Mouse (Mus musculus): ENCODE measurements around the gene Hhat. TPM values are rescaled to one million over a fixed set of nuclear protein-coding genes. Genes with fewer than 3 reads are reported as not detected.
A peak's percentile ranks its signal among the peaks of the same experiment; 100 is the strongest.

The Hhat gene
- polyA plus RNA-seq, 1 experiment from 2014 or later: 9.0 TPM

DNA sequence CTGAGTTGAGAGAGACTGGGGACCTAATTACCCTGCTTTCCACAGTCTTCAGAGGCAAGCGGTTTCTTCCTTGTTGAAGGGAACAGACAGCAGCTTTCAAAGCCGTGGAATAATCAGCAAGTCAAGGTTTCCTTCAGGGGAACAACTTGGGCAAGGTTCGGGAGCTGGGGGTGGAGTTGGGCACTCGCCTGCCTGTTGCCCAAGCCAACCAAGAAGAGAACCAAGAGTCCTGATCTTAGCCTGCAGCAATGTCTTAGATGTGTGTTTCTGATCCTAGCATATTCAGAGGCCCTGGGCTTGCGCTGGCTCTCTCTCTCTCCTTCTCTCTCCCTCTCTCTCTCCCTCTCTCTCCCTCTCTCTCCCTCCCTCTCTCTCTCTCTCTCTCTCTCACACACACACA, 93.8 kb downstream of the Hhat start:
- 54% methylated on average over 5 of the region's 5 CpGs for WGBS
- H3K9ac ChIP-seq: no peak overlapping the region
- no peaks in the 10 kb centered on the region for H3K27me3 ChIP-seq
- H3K4me2 ChIP-seq: no peak overlapping the region
- H3K9me3 ChIP-seq: no peaks in the 10 kb centered on the region
- H3K4me3 ChIP-seq: no peak overlapping the region
- no peak overlapping the region for H3K27ac ChIP-seq
- no peak for ATAC-seq (ENCODE audit: insufficient number of reproducible peaks, insufficient read depth, low FRiP score, low TSS enrichment, low read depth)
- no peaks in the 10 kb centered on the region for H3K4me1 ChIP-seq
- 0 out of 2 replicates have a peak, but pooled peaks cover 5% of the 10 kb centered on the region for H3K36me3 ChIP-seq

DNA sequence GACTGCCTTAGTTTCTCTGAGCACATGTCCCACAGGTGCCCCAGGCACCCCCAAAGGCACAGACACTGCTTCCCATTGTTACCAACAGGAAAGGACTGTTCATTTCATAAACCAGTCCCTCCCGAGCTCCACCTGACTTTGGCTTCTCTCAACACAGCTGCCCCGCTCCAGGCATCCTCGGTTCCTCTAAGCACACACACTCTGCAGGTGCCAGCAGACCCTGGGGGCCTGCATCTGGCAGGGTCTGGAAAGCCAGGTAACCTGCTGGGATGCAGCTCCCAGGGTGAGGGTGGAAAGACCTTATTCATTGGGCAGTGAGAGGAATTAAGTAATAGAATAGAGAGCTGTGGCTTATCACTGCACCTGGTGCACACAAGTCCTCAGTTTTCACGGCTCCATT, 107.4 kb downstream of the Hhat start:
- WGBS: 46% methylated on average over 4 of the region's 4 CpGs
- Histone ChIP-seq H3K27me3 (no peaks in the 10 kb centered on the region), H3K4me1 (0 out of 2 replicates have a peak, but pooled peaks cover 3% of the 10 kb centered on the region), H3K27ac (no peak overlapping the region), H3K4me2 (no peak overlapping the region), H3K36me3 (0 out of 2 replicates have a peak, but pooled peaks cover 9% of the 10 kb centered on the region), H3K4me3 (no peak overlapping the region), H3K9me3 (0 out of 2 replicates have a peak, but pooled peaks cover 3% of the 10 kb centered on the region), H3K9ac (no peak overlapping the region)
- 0 out of 2 replicates have a peak, but pooled peaks have one; percentile 15 for ATAC-seq (ENCODE audit: insufficient number of reproducible peaks, insufficient read depth, low FRiP score, low TSS enrichment, low read depth)

DNA sequence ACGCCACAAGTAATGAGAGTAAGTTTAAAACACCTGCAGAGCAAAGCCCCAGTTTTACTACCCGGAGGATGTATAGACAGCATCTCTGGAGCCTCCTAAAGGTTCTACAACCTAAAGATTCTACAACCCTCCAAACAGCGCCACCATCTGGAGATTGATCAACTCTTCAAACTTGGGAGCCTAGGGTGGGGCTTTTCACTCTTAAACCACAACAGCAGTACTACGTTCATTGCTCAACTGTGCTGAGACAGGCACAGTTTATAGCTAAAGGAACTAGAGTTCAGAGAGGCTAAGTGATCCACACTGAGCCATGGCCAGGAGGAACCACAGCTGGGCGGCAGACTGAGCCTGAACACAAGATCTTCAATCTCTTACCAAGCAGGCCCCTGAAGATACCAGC, 107.9 kb downstream of the Hhat start:
- no peak for ATAC-seq (ENCODE audit: insufficient number of reproducible peaks, insufficient read depth, low FRiP score, low TSS enrichment, low read depth)
- 76% methylated on average over 5 of the region's 5 CpGs for WGBS

GRCm38 (mm10) chr1:192661612-192662011, 109.4 kb downstream of the Hhat start:
- no peak for ATAC-seq (ENCODE audit: insufficient number of reproducible peaks, insufficient read depth, low FRiP score, low TSS enrichment, low read depth)
- Histone ChIP-seq H3K4me2 (no peak overlapping the region), H3K27ac (no peak overlapping the region), H3K4me1 (0 out of 2 replicates have a peak, but pooled peaks cover 3% of the 10 kb centered on the region), H3K27me3 (no peaks in the 10 kb centered on the region), H3K9ac (no peak overlapping the region), H3K36me3 (0 out of 2 replicates have a peak, but pooled peaks cover 9% of the 10 kb centered on the region), H3K4me3 (no peak overlapping the region), H3K9me3 (0 out of 2 replicates have a peak, but pooled peaks cover 3% of the 10 kb centered on the region)

More for the DNA sequence above, 107.9 kb downstream of the Hhat start:
- Histone ChIP-seq H3K9me3 (0 out of 2 replicates have a peak, but pooled peaks cover 3% of the 10 kb centered on the region), H3K4me2 (no peak overlapping the region), H3K27ac (no peak overlapping the region), H3K4me3 (no peak overlapping the region), H3K36me3 (0 out of 2 replicates have a peak, but pooled peaks cover 9% of the 10 kb centered on the region), H3K9ac (no peak overlapping the region), H3K4me1 (0 out of 2 replicates have a peak, but pooled peaks cover 3% of the 10 kb centered on the region), H3K27me3 (no peaks in the 10 kb centered on the region)

DNA sequence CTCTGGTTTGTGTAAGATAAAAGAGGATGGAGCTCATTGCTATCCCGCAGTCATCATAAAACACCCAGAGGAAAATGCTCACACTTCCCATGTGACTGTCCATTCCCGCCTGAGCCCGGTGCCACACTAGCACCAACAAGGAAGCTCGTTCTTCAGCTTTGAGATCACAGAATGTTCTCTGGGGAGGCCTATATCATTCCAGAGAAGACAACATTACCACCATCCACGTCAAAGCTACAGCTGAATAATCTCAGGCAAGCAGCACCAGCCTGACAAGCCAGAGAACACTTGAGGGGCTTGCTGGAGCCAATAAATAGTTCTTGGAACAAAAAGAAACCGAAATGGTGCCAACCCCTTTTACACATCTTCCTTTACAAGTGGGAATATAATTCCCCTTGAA, 113.6 kb downstream of the Hhat start:
- WGBS: 84% methylated on average over 6 of the region's 6 CpGs
- no peak overlapping the region for H3K4me2 ChIP-seq
- H3K27ac ChIP-seq: no peak overlapping the region
- no peaks in the 10 kb centered on the region for H3K4me1 ChIP-seq
- no peak overlapping the region for H3K4me3 ChIP-seq
- ATAC-seq (ENCODE audit: insufficient number of reproducible peaks, insufficient read depth, low FRiP score, low TSS enrichment, low read depth): no peak
- H3K9me3 ChIP-seq: 0 out of 2 replicates have a peak, but pooled peaks cover 3% of the 10 kb centered on the region
- no peak overlapping the region for H3K9ac ChIP-seq
- 0 out of 2 replicates have a peak, but pooled peaks cover 9% of the 10 kb centered on the region for H3K36me3 ChIP-seq
- no peaks in the 10 kb centered on the region for H3K27me3 ChIP-seq

DNA sequence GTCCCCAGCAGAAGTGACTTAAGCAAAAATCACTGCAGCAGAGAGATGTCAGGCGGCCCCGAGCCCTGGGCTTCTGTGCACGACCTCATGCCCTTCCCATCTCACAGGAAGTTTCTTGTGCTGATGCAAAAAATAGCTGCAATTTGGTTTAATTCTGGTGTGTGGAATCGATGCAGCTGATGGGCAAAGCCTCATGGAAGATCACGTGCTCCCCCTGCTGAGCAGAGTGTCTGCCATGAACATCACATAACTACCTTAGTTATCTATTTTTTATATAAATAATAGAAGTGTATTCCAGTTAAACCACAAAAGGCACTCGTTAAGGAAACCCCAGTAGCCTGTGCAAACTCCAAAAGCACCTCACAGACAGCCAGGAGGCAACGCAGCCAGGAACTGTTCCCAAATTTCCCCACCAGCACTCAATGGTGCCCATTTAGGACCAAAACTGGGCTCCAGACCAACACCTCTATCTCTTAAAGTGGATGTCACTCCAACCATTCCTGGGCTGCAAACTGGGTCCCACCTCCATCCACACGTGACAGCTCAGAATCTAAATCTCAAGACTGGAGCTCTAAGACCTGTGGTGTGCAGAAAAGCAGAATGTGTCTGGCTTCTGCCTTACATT, 118.9 kb downstream of the Hhat start:
- Histone ChIP-seq H3K36me3 (no peaks in the 10 kb centered on the region), H3K9me3 (no peaks in the 10 kb centered on the region), H3K4me1 (peaks cover 9% of the 10 kb centered on the region), H3K27me3 (no peaks in the 10 kb centered on the region), H3K4me2 (no peak overlapping the region), H3K27ac (no peak overlapping the region), H3K4me3 (no peak overlapping the region), H3K9ac (no peak overlapping the region)
- 54% methylated on average over 8 of the region's 8 CpGs for WGBS
- ATAC-seq (ENCODE audit: insufficient number of reproducible peaks, insufficient read depth, low FRiP score, low TSS enrichment, low read depth): no peak

DNA sequence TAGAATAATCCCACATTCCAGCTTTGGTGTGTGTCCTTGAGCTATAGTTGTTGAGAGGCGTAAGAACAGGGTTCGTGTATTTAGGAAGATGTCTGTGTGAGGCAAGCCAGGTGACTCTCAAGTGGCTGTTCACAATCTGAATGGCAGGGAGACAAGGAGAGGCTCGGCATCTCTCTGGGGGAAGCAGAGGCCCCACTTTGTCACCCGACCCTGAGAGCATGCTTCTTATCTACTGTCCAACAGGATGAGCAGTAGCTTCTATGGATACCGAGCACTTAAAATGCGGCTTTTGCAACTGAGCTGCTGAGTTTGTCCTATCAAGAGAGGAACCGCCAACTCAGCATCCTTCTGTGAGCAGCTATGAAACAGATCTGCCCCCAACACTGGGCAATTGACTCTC, 120.4 kb downstream of the Hhat start:
- Histone ChIP-seq H3K4me1 (peaks cover 14% of the 10 kb centered on the region), H3K4me2 (no peak overlapping the region), H3K9me3 (no peaks in the 10 kb centered on the region), H3K4me3 (no peak overlapping the region), H3K36me3 (no peaks in the 10 kb centered on the region), H3K9ac (no peak overlapping the region), H3K27ac (no peak overlapping the region), H3K27me3 (no peaks in the 10 kb centered on the region)
- WGBS: 77% methylated on average over 7 of the region's 7 CpGs
- no peak for ATAC-seq (ENCODE audit: insufficient number of reproducible peaks, insufficient read depth, low FRiP score, low TSS enrichment, low read depth)

DNA sequence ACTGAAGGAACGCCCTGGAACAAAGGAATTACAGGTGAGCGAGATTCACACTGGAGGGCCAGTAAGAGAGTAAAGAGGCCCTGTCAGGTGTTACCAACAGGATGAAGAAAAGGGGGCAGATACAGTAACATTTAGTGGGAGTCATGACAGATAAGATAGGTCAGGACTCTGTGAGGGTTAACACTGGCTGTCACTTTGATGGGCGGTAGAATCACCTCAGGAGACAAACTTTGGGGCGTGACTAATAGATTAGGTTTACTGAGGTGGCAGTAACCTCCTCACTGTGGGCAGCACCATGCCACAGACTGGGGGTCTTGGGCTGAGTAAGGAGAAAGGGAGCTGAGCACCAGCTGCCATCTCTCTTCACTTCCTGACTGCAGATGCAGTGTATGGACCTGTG, 121.0 kb downstream of the Hhat start:
- H3K9ac ChIP-seq: no peak overlapping the region
- 83% methylated on average over 4 of the region's 4 CpGs for WGBS

DNA sequence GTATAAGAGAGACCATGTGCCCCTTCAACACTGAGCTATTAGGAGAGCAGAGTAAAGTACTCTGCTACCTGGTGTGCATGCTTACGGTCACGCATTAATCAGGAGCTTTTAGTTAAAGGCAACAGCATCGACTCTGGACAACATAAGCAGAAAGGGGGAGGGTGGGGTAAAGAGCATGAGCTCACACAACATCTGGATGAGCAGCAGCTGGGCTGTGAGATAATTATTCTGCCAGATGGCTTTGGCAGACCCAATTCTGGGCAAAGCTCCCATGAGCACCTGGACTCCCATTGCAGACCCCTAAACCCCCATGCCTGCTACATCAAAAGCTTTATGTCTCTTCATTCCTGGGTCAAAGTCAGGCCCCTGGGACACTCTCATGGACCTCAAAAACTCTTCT, 121.8 kb downstream of the Hhat start:
- H3K27ac ChIP-seq: no peak overlapping the region
- no peak overlapping the region for H3K9ac ChIP-seq
- ATAC-seq (ENCODE audit: insufficient number of reproducible peaks, insufficient read depth, low FRiP score, low TSS enrichment, low read depth): no peak
- WGBS: 49% methylated on average over 3 of the region's 3 CpGs
- no peaks in the 10 kb centered on the region for H3K27me3 ChIP-seq
- no peaks in the 10 kb centered on the region for H3K36me3 ChIP-seq
- H3K4me3 ChIP-seq: no peak overlapping the region
- no peak overlapping the region for H3K4me2 ChIP-seq
- H3K9me3 ChIP-seq: no peaks in the 10 kb centered on the region
- H3K4me1 ChIP-seq: peaks cover 14% of the 10 kb centered on the region

More for the DNA sequence above, 121.0 kb downstream of the Hhat start:
- no peak for ATAC-seq (ENCODE audit: insufficient number of reproducible peaks, insufficient read depth, low FRiP score, low TSS enrichment, low read depth)
- Histone ChIP-seq H3K27ac (no peak overlapping the region), H3K36me3 (no peaks in the 10 kb centered on the region), H3K9me3 (no peaks in the 10 kb centered on the region), H3K4me1 (peaks cover 14% of the 10 kb centered on the region), H3K4me2 (no peak overlapping the region), H3K27me3 (no peaks in the 10 kb centered on the region), H3K4me3 (no peak overlapping the region)

DNA sequence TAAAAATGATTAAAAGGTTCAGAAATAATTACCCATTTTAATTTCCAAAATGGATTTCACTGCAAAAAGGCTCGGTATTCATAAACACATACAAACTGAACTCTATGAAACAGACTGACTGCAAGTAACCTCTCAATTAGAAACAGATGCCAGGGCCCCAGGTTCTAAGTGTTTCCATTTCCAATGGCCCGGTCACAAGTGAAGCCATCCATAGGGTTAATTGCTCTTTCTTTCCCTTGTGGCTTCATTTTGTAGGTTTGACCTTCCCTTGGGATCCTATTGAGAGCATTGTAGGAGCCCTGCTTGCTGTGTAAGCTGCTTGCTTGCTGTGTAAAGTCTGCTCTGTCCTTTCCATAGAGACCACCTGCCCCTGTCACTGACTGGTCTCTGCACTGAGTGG, 123.7 kb downstream of the Hhat start:
- no peak overlapping the region for H3K4me2 ChIP-seq
- H3K4me3 ChIP-seq: no peak overlapping the region
- H3K27ac ChIP-seq: no peak overlapping the region
- 23% methylated on average over 2 of the region's 2 CpGs for WGBS
- H3K9ac ChIP-seq: no peak overlapping the region
- no peak for ATAC-seq (ENCODE audit: insufficient number of reproducible peaks, insufficient read depth, low FRiP score, low TSS enrichment, low read depth)
- H3K36me3 ChIP-seq: no peaks in the 10 kb centered on the region
- H3K4me1 ChIP-seq: peaks cover 14% of the 10 kb centered on the region
- H3K27me3 ChIP-seq: no peaks in the 10 kb centered on the region
- no peaks in the 10 kb centered on the region for H3K9me3 ChIP-seq

DNA sequence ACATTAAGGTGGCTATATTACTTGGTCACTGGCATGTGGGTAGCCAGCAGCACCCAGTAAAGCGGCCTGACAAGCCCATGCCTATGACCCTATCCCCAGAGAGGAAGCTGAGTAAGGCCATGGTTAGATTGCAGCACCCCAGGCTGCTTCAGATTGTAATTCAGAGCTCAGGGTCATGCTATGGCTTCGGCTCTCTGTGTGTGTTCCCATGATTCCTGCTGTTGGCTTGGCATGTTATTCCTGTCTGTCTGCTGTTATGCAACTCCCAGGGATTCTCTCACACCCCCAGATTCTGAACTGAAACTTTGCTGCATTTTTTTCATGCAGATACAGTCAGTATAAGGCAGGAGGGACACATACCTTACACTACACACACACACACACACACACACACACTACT, 128.9 kb downstream of the Hhat start:
- WGBS: 82% methylated on average over 2 of the region's 2 CpGs
- H3K9ac ChIP-seq: no peak overlapping the region
- H3K36me3 ChIP-seq: no peaks in the 10 kb centered on the region
- no peak overlapping the region for H3K4me3 ChIP-seq
- H3K4me2 ChIP-seq: no peak overlapping the region
- no peak for ATAC-seq (ENCODE audit: insufficient number of reproducible peaks, insufficient read depth, low FRiP score, low TSS enrichment, low read depth)
- no peaks in the 10 kb centered on the region for H3K9me3 ChIP-seq
- H3K27ac ChIP-seq: no peak overlapping the region
- no peaks in the 10 kb centered on the region for H3K27me3 ChIP-seq
- peaks cover 5% of the 10 kb centered on the region; the same call in 1 of the 2 replicates for H3K4me1 ChIP-seq

DNA sequence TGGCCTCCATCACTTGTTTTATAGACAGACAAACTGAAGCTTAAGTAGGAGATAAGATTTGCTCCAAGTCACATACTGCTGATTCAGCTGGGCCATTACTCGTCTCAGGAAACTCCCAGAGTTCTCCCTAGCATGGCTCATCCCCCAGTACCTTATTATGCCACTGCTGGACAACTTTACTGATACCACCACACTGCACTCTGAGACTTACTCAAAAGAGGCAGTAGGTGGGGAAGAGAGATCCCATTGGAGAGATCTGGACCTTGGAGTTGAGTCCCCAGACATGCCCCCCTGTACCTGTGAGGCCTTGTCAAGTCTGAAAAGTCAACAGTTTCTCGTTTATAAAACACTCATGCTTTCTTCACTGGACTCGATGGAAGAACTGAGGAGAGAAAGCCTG, 131.8 kb downstream of the Hhat start:
- 73% methylated on average over 3 of the region's 3 CpGs for WGBS
- Histone ChIP-seq H3K9me3 (peaks cover 4% of the 10 kb centered on the region; the same call in 1 of the 2 replicates), H3K27me3 (no peaks in the 10 kb centered on the region), H3K4me2 (no peak overlapping the region), H3K9ac (no peak overlapping the region), H3K27ac (no peak overlapping the region), H3K4me3 (no peak overlapping the region), H3K4me1 (no peaks in the 10 kb centered on the region), H3K36me3 (no peaks in the 10 kb centered on the region)
- no peak for ATAC-seq (ENCODE audit: insufficient number of reproducible peaks, insufficient read depth, low FRiP score, low TSS enrichment, low read depth)
